ENCODE assay signal across 24 mouse cellular contexts in the genomic region with DNA sequence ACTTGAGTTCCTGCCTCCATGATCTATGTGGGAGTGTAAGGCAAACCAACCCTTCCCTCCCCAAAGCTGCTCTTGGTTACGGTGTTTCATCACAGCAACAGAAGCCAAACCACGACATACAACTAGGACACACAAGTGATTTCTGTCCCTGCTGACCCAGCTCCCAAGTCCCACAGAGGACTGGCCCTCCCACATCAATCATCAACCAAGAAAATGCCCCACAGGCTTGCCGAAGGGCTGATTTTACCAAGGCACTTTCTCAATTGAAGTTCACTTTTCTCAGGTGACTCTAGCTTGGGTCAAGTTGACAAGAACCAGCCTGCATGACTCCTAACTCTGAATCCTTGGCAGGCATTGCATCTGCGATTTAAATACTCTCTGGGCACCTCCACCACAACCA.
DNase-seq lines count a peak whose midpoint lies in the region; ATAC-seq lines count a peak whose summit lies in the region.
"Had no signal": no experiment of that assay in that cellular context is flagged by ENCODE, and none has a peak within 500 bp of the region (broad histone marks: within the 10 kb centered on the region; RNA-seq: fewer than 3 reads in every experiment).

No protein-coding gene starts in this region.

- H3K36me3 ChIP-seq in kidney, embryonic 14.5 days (ENCODE audit: control insufficient read depth, insufficient read depth, low read length): no peaks in the 10 kb centered on the region
- H3K36me3 ChIP-seq in megakaryocyte, embryonic 14.5 days (replicated peaks; ENCODE audit: low read length): peaks cover 2% of the 10 kb centered on the region
- H3K36me3 ChIP-seq: embryonic facial prominence, embryonic 13.5 days; embryonic facial prominence, embryonic 15.5 days; forebrain, embryonic 10.5 days; forebrain, embryonic 12.5 days had no signal

- no peaks in the 10 kb centered on the region for H3K4me1 ChIP-seq in kidney, embryonic 14.5 days (ENCODE audit: control insufficient read depth, insufficient read depth, low read length)
- H3K4me1 ChIP-seq in megakaryocyte, embryonic 14.5 days: peaks cover 19% of the 10 kb centered on the region

- H3K4me2 ChIP-seq in kidney, embryonic 14.5 days (replicated peaks; ENCODE audit: low read depth, low read length): no peak overlapping the region
- H3K4me2 ChIP-seq: embryonic facial prominence, embryonic 13.5 days; embryonic facial prominence, embryonic 15.5 days; forebrain, embryonic 12.5 days had no signal

- H3K27ac ChIP-seq in kidney, embryonic 14.5 days (ENCODE audit: low read depth, low read length): no peak overlapping the region
- H3K27ac ChIP-seq: embryonic facial prominence, embryonic 13.5 days; embryonic facial prominence, embryonic 15.5 days; forebrain, embryonic 10.5 days; forebrain, embryonic 12.5 days had no signal

- peak; percentile 11 for DNase-seq in kidney, adult 18-20 months
- peak; percentile 21 to 48 for DNase-seq in kidney, adult 8-10 months
- no peak for DNase-seq in kidney, postnatal 10 days
- DNase-seq in kidney, postnatal 36 days: peak; percentile 47 to 52
- DNase-seq in spleen, postnatal 36 days (ENCODE audit: low spot score in 2 of 2): no peak
- DNase-seq: adrenal gland, adult 2 months; adrenal gland, postnatal 10 days; adrenal gland, postnatal 25 days; cerebellum, adult 11 months; cerebellum, adult 18-20 months; cerebellum, adult 8-10 months; cerebellum, adult 9-11 months; cerebellum, postnatal 14 days; cerebellum, postnatal 36 days; embryo, embryonic 11 days had no signal

- no peak overlapping the region for H3K4me3 ChIP-seq in kidney, embryonic 14.5 days (ENCODE audit: low read length)
- peak overlapping the region; percentile 3 for H3K4me3 ChIP-seq in megakaryocyte, embryonic 14.5 days (replicated peaks)
- H3K4me3 ChIP-seq: embryonic facial prominence, embryonic 13.5 days; embryonic facial prominence, embryonic 15.5 days; erythroblast, embryonic 14.5 days; forebrain, embryonic 10.5 days; forebrain, embryonic 12.5 days had no signal

- no peak overlapping the region for H3K9ac ChIP-seq in kidney, embryonic 14.5 days (ENCODE audit: low read depth, low read length)
- H3K9ac ChIP-seq: embryonic facial prominence, embryonic 13.5 days; embryonic facial prominence, embryonic 15.5 days; forebrain, embryonic 12.5 days had no signal

- no peaks in the 10 kb centered on the region for H3K9me3 ChIP-seq in kidney, embryonic 14.5 days (ENCODE audit: control insufficient read depth, low read length)
- H3K9me3 ChIP-seq in megakaryocyte, embryonic 14.5 days: peaks cover 24% of the 10 kb centered on the region
- H3K9me3 ChIP-seq: forebrain, embryonic 12.5 days had no signal

- 67% methylated on average over 4 of the region's 4 CpGs for WGBS in kidney, embryonic 14.5 days

- H3K27me3 ChIP-seq in kidney, embryonic 14.5 days (ENCODE audit: control insufficient read depth, insufficient read depth, low read length): peaks cover 3% of the 10 kb centered on the region; the same call in 1 of the 2 replicates
- H3K27me3 ChIP-seq in megakaryocyte, embryonic 14.5 days (replicated peaks): peaks cover 5% of the 10 kb centered on the region
- H3K27me3 ChIP-seq: forebrain, embryonic 12.5 days had no signal

- no peak for ATAC-seq in kidney, embryonic 14.5 days (ENCODE audit: low FRiP score, low TSS enrichment)
- no peak for ATAC-seq in megakaryocyte, adult 5-6 weeks (ENCODE audit: poor library complexity, severe bottlenecking)
- ATAC-seq: forebrain, embryonic 14.5 days had no signal

Comparison
In these comparisons a context has a peak if more than half of its experiments do, and no peak if none do; other contexts are left out.
1. DNase-seq: peak in kidney, adult 18-20 months (single experiment), kidney, adult 8-10 months (2 of 2) and kidney, postnatal 36 days (2 of 2); none in kidney, postnatal 10 days (single experiment) and spleen, postnatal 36 days (0 of 2).